Mouse (Mus musculus) ES-Bruce4 (cell line): ENCODE measurements around the gene Vps26c. TPM values are rescaled to one million over a fixed set of nuclear protein-coding genes. Genes with fewer than 3 reads are reported as not detected.

Source experiments
- H3K27ac ChIP-seq: 2 replicates; pipeline ENCODE4 v1.5.1; 2012; ENCODE audit warnings: low read length, inconsistent platforms; ENCODE audit not compliant: insufficient read depth
- H3K27me3 ChIP-seq: 2 replicates; pipeline ENCODE4 v1.6.1; 2012; ENCODE audit warnings: mild to moderate bottlenecking, low read length, inconsistent platforms; ENCODE audit not compliant: control insufficient read depth, poor library complexity, insufficient read depth, severe bottlenecking
- H3K36me3 ChIP-seq: 2 replicates; pipeline ENCODE4 v1.6.1; 2012; ENCODE audit warnings: inconsistent platforms, mild to moderate bottlenecking, low read length, moderate library complexity; ENCODE audit not compliant: control insufficient read depth, poor library complexity, insufficient read depth, severe bottlenecking
- H3K4me1 ChIP-seq: one replicate; pipeline ENCODE4 v1.8.1; 2011; ENCODE audit warnings: low read length; ENCODE audit not compliant: control insufficient read depth, insufficient read depth
- H3K4me3 ChIP-seq: 2 replicates; pipeline ENCODE4 v1.5.1; 2011; ENCODE audit warnings: low read depth, mild to moderate bottlenecking, low read length
- H3K9ac ChIP-seq: 2 replicates; pipeline ENCODE4 v1.6.1; 2012; ENCODE audit warnings: low read depth, mild to moderate bottlenecking, inconsistent platforms; ENCODE audit not compliant: poor library complexity, severe bottlenecking
- H3K9me3 ChIP-seq: replicated peaks from 2 replicates; pipeline ENCODE4 v1.6.1; 2012; ENCODE audit warnings: mild to moderate bottlenecking, low read length, inconsistent platforms; ENCODE audit not compliant: control insufficient read depth, poor library complexity, insufficient read depth, severe bottlenecking
- CTCF ChIP-seq: IDR thresholded peaks from one replicate; pipeline ENCODE4 v1.8.1; 2011; ENCODE audit warnings: low read depth, low read length
- EP300 ChIP-seq: IDR thresholded peaks from 2 replicates; pipeline ENCODE4 v1.6.1; 2011; ENCODE audit warnings: low read depth, low read length; ENCODE audit not compliant: insufficient read depth
- POLR2A ChIP-seq: IDR thresholded peaks from one replicate; pipeline ENCODE4 v1.8.1; 2011; ENCODE audit warnings: low read length; ENCODE audit not compliant: insufficient read depth
- polyA plus RNA-seq: library from polyadenylated mRNA; stranded (reverse); fragments of >200 nt; gene quantifications from 2 replicates; pipeline ENCODE4 v1.2.4, GENCODE M21; 2011; ENCODE audit warnings: low read depth; ENCODE audit not compliant: missing spikeins, insufficient read depth, insufficient read length

The Vps26c gene
- polyA plus RNA-seq, 1 experiment: 38.9 TPM

GRCm38 (mm10) chr16:94540140-94540539 is 13.5 kb upstream of the Vps26c start:
- H3K27me3 ChIP-seq: no peaks in the 10 kb centered on the region
- H3K27ac ChIP-seq: no peak overlapping the region
- H3K4me1 ChIP-seq: no peaks in the 10 kb centered on the region
- no peak for TF ChIP-seq CTCF
- TF ChIP-seq POLR2A: no peak
- TF ChIP-seq EP300: no peak
- no peaks in the 10 kb centered on the region for H3K9me3 ChIP-seq
- H3K9ac ChIP-seq: no peak overlapping the region
- H3K4me3 ChIP-seq: no peak overlapping the region
- H3K36me3 ChIP-seq: no peaks in the 10 kb centered on the region

DNA sequence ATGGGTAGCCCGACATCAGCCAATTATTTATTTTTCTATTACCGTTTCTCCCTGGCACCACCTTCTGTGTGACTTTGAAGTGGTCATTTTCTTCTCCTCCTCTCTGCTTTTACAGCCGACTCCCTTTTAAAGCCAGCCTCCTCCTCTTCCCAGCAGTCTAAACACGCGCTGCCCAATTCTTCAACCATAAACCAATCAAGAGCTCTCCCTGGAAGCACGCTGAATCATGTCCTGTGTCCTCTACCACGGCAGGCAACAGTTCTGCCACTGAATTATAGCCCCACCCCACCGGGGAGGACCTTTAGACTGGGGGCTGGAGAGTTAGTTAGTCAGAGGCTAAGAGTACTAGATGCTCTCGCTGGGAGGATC is 10.5 kb upstream of the Vps26c start:
- TF ChIP-seq POLR2A (no peak), CTCF (no peak), EP300 (no peak)
- H3K27me3 ChIP-seq: no peaks in the 10 kb centered on the region
- no peaks in the 10 kb centered on the region for H3K9me3 ChIP-seq
- H3K36me3 ChIP-seq: no peaks in the 10 kb centered on the region
- H3K9ac ChIP-seq: peak overlapping the region; percentile 53; the same call in 1 of the 2 replicates
- H3K4me3 ChIP-seq: peak overlapping the region; percentile 22; the same call in 1 of the 2 replicates
- H3K4me1 ChIP-seq: peaks cover 1% of the 10 kb centered on the region
- H3K27ac ChIP-seq: 0 out of 2 replicates have a peak overlapping the region, but pooled peaks have one; percentile 45

- no peak overlapping the region for H3K4me3 ChIP-seq
- peaks cover 1% of the 10 kb centered on the region for H3K4me1 ChIP-seq
- 0 out of 2 replicates have a peak overlapping the region, but pooled peaks have one; percentile 53 for H3K9ac ChIP-seq
- H3K36me3 ChIP-seq: no peaks in the 10 kb centered on the region
- no peak overlapping the region for H3K27ac ChIP-seq
- H3K27me3 ChIP-seq: no peaks in the 10 kb centered on the region
- TF ChIP-seq CTCF (no peak), POLR2A (no peak), EP300 (no peak)
- H3K9me3 ChIP-seq: no peaks in the 10 kb centered on the region
These were observed 10.0 kb upstream of the Vps26c start for GRCm38 (mm10) chr16:94536417-94537158.

GRCm38 (mm10) chr16:94535716-94536115 is 9.1 kb upstream of the Vps26c start:
- H3K9ac ChIP-seq: no peak overlapping the region

DNA sequence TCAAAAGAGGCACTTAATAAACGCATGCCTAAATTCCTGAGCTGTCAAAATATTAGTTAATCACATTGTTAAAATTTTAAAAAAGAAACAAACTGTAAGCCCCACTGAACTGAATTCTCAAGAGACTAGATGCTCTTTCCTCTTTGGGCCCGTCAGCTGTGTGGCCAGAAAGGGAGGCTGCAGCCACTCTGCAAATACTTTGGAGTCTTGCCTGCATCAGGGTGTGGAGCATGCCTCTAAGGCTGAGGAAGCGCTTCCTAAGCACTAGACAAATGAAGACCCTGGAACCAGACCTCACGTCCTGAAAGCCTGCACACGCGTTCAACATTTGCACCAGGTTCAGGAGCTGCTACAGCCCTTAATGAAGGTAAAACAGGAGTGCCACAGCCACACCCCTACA is 7.0 kb upstream of the Vps26c start:
- TF ChIP-seq CTCF: no peak
- no peak for TF ChIP-seq EP300
- TF ChIP-seq POLR2A: no peak
- no peaks in the 10 kb centered on the region for H3K36me3 ChIP-seq

More at GRCm38 (mm10) chr16:94535716-94536115, 9.1 kb upstream of the Vps26c start:
- no peaks in the 10 kb centered on the region for H3K27me3 ChIP-seq
- H3K27ac ChIP-seq: no peak overlapping the region
- H3K4me1 ChIP-seq: peaks cover 1% of the 10 kb centered on the region
- H3K4me3 ChIP-seq: no peak overlapping the region
- no peaks in the 10 kb centered on the region for H3K9me3 ChIP-seq
- no peaks in the 10 kb centered on the region for H3K36me3 ChIP-seq
- TF ChIP-seq CTCF (no peak), POLR2A (no peak), EP300 (no peak)

DNA sequence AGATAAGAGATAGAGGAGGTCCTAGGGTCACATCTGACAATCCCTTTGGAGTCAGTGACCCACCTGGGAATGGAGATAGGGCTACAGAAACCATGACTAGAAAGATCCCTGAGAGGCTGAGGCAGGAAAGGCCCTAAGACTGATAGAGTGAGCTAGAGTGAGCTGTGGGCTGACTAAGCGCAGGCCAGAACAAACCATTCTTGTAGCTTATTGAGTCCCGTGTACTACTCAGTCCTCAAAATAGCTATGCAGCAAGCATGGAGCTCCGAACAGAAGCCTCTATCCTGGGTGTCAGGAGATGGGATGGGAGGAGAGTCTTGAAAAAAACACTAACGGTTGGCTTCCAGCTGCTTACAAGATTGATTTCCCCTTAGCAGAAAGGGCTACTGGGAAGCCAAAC is 4.6 kb upstream of the Vps26c start:
- TF ChIP-seq EP300 (no peak), CTCF (no peak), POLR2A (no peak)
- H3K4me1 ChIP-seq: peaks cover 1% of the 10 kb centered on the region
- H3K9me3 ChIP-seq: no peaks in the 10 kb centered on the region
- H3K36me3 ChIP-seq: no peaks in the 10 kb centered on the region
- H3K27ac ChIP-seq: no peak overlapping the region
- no peak overlapping the region for H3K4me3 ChIP-seq
- no peak overlapping the region for H3K9ac ChIP-seq
- H3K27me3 ChIP-seq: no peaks in the 10 kb centered on the region

More for the DNA sequence above, 7.0 kb upstream of the Vps26c start:
- H3K9ac ChIP-seq: no peak overlapping the region
- peaks cover 1% of the 10 kb centered on the region for H3K4me1 ChIP-seq
- H3K4me3 ChIP-seq: no peak overlapping the region
- H3K9me3 ChIP-seq: no peaks in the 10 kb centered on the region
- H3K27ac ChIP-seq: no peak overlapping the region
- no peaks in the 10 kb centered on the region for H3K27me3 ChIP-seq
